ENCODE assay signal across 10 mouse cellular contexts in the genomic region with DNA sequence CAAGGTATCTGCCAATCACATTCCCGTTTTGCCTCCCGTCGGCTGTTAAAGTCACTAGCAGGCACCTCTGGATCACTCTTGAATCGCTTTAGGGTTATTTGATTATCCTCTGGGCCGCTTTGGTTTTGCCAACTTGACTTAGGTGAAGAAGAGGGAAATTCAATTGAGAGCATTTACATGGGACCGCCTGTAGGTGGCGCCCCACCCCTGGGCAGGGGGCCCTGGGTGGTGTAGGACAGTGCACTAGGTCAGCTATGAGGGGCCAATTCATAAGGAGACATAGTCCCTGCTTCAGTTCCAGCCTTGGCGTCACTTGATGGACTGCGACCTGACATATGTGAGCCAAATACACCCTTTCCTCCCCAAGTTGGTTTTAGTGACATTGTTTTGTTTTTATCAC. TPM values are rescaled to one million over a fixed set of nuclear protein-coding genes. Genes with fewer than 3 reads are reported as not detected.
A peak's percentile ranks its signal among the peaks of the same experiment; 100 is the strongest.
DNase-seq lines count a peak whose midpoint lies in the region; ATAC-seq and TF ChIP-seq lines count a peak whose summit lies in the region.
"Had no signal": no experiment of that assay in that cellular context is flagged by ENCODE, and none has a peak within 500 bp of the region (broad histone marks: within the 10 kb centered on the region; RNA-seq: fewer than 3 reads in every experiment).

No protein-coding gene starts in this region.

- peak; percentile 85 for TF ChIP-seq CTCF in liver, postnatal 0 days (IDR thresholded peaks at IDR 0.05; ENCODE audit: low read depth)

- no peaks in the 10 kb centered on the region for H3K4me1 ChIP-seq in hindbrain, embryonic 11.5 days (replicated peaks; ENCODE audit: control insufficient read depth, insufficient read depth, low read length)
- H3K4me1 ChIP-seq in hindbrain, embryonic 12.5 days = no peaks in the 10 kb centered on the region
- no peaks in the 10 kb centered on the region for H3K4me1 ChIP-seq in liver, postnatal 0 days (ENCODE audit: insufficient read depth)
- H3K4me1 ChIP-seq in forebrain, embryonic 11.5 days (replicated peaks; ENCODE audit: control insufficient read depth, insufficient read depth, low read length) = no peaks in the 10 kb centered on the region
- H3K4me1 ChIP-seq: limb, embryonic 12.5 days; stomach, embryonic 15.5 days had no signal

- H3K9me3 ChIP-seq in hindbrain, embryonic 11.5 days (ENCODE audit: control insufficient read depth, low read length) = no peaks in the 10 kb centered on the region
- H3K9me3 ChIP-seq in hindbrain, embryonic 12.5 days (replicated peaks) = no peaks in the 10 kb centered on the region
- H3K9me3 ChIP-seq in liver, postnatal 0 days (ENCODE audit: low read length) = no peaks in the 10 kb centered on the region
- no peaks in the 10 kb centered on the region for H3K9me3 ChIP-seq in forebrain, embryonic 11.5 days (ENCODE audit: control insufficient read depth, low read length)
- H3K9me3 ChIP-seq: limb, embryonic 12.5 days; stomach, embryonic 15.5 days had no signal

- H3K4me2 ChIP-seq in hindbrain, embryonic 11.5 days (replicated peaks; ENCODE audit: low read depth, low read length) = no peak overlapping the region
- H3K4me2 ChIP-seq in hindbrain, embryonic 12.5 days (replicated peaks) = no peak overlapping the region
- H3K4me2 ChIP-seq in liver, postnatal 0 days (ENCODE audit: low read depth, low read length) = no peak overlapping the region
- H3K4me2 ChIP-seq in forebrain, embryonic 11.5 days (ENCODE audit: low read depth, low read length, severe bottlenecking) = no peak overlapping the region
- H3K4me2 ChIP-seq: limb, embryonic 12.5 days; stomach, embryonic 15.5 days had no signal

- WGBS in hindbrain, embryonic 11.5 days = 56% methylated on average over 9 of the region's 9 CpGs
- 56% methylated on average over 9 of the region's 9 CpGs for WGBS in hindbrain, embryonic 12.5 days
- 36% methylated on average over 9 of the region's 9 CpGs for WGBS in liver, postnatal 0 days (ENCODE audit: insufficient replicate concordance)
- WGBS in forebrain, embryonic 11.5 days = 53% methylated on average over 9 of the region's 9 CpGs

- TF ChIP-seq EP300 in liver, postnatal 0 days (IDR thresholded peaks at IDR 0.05; ENCODE audit: low read depth) = no peak

- no peaks in the 10 kb centered on the region for H3K27me3 ChIP-seq in hindbrain, embryonic 11.5 days (ENCODE audit: control insufficient read depth, insufficient read depth, low read length)
- H3K27me3 ChIP-seq in hindbrain, embryonic 12.5 days = no peaks in the 10 kb centered on the region
- H3K27me3 ChIP-seq in liver, postnatal 0 days (ENCODE audit: insufficient read depth, low read length) = no peaks in the 10 kb centered on the region
- no peaks in the 10 kb centered on the region for H3K27me3 ChIP-seq in splenic B cell, adult 2 months (ENCODE audit: control insufficient read depth, insufficient read depth, low read length, poor library complexity, severe bottlenecking)
- no peaks in the 10 kb centered on the region for H3K27me3 ChIP-seq in forebrain, embryonic 11.5 days (ENCODE audit: control insufficient read depth, insufficient read depth, low read length)
- H3K27me3 ChIP-seq: limb, embryonic 12.5 days; stomach, embryonic 15.5 days had no signal

- no peaks in the 10 kb centered on the region for H3K36me3 ChIP-seq in hindbrain, embryonic 11.5 days (ENCODE audit: control insufficient read depth, insufficient read depth, low read length)
- no peaks in the 10 kb centered on the region for H3K36me3 ChIP-seq in hindbrain, embryonic 12.5 days
- H3K36me3 ChIP-seq in liver, postnatal 0 days (replicated peaks; ENCODE audit: insufficient read depth, low read length) = no peaks in the 10 kb centered on the region
- H3K36me3 ChIP-seq in splenic B cell, adult 2 months (ENCODE audit: control insufficient read depth, insufficient read depth, low read length, poor library complexity, severe bottlenecking) = no peaks in the 10 kb centered on the region
- H3K36me3 ChIP-seq in forebrain, embryonic 11.5 days (ENCODE audit: control insufficient read depth, insufficient read depth, low read length) = no peaks in the 10 kb centered on the region
- H3K36me3 ChIP-seq: limb, embryonic 12.5 days; stomach, embryonic 15.5 days had no signal

- H3K27ac ChIP-seq in hindbrain, embryonic 11.5 days (ENCODE audit: low read depth, low read length) = no peak overlapping the region
- H3K27ac ChIP-seq in hindbrain, embryonic 12.5 days = no peak overlapping the region
- H3K27ac ChIP-seq in liver, postnatal 0 days (ENCODE audit: low read depth) = no peak overlapping the region
- no peak overlapping the region for H3K27ac ChIP-seq in forebrain, embryonic 11.5 days (ENCODE audit: low read depth, low read length)
- H3K27ac ChIP-seq: limb, embryonic 12.5 days; stomach, embryonic 15.5 days had no signal

- DNase-seq in hindbrain, embryonic 11.5 days (ENCODE audit: low spot score) = peak; percentile 39
- DNase-seq in CD4-positive, CD25-positive, alpha-beta regulatory T cell, adult 2 months (ENCODE audit: low read depth, low spot score) = peak; percentile 78
- DNase-seq in adrenal gland, postnatal 10 days = peak; percentile 80
- peak; percentile 72 for DNase-seq in liver, postnatal 0 days
- DNase-seq in splenic B cell, adult 2 months (ENCODE audit: low read depth, low spot score) = peak; percentile 76
- DNase-seq in forebrain, embryonic 11.5 days (ENCODE audit: low spot score) = no peak
- DNase-seq in layer of hippocampus, postnatal 36 days = no peak

- no peak overlapping the region for H3K9ac ChIP-seq in hindbrain, embryonic 11.5 days (ENCODE audit: low read depth, low read length)
- no peak overlapping the region for H3K9ac ChIP-seq in hindbrain, embryonic 12.5 days
- H3K9ac ChIP-seq in liver, postnatal 0 days (replicated peaks) = no peak overlapping the region
- H3K9ac ChIP-seq in forebrain, embryonic 11.5 days (ENCODE audit: low read length) = no peak overlapping the region
- H3K9ac ChIP-seq: limb, embryonic 12.5 days; stomach, embryonic 15.5 days had no signal

- ATAC-seq in hindbrain, embryonic 11.5 days (ENCODE audit: low FRiP score) = no peak
- ATAC-seq in hindbrain, embryonic 12.5 days (ENCODE audit: low FRiP score) = no peak
- peak; percentile 56 for ATAC-seq in liver, postnatal 0 days
- no peak for ATAC-seq in forebrain, embryonic 11.5 days (replicated peaks; ENCODE audit: low FRiP score)

- no peak overlapping the region for H3K4me3 ChIP-seq in hindbrain, embryonic 11.5 days (ENCODE audit: low read depth, low read length)
- H3K4me3 ChIP-seq in hindbrain, embryonic 12.5 days = no peak overlapping the region
- H3K4me3 ChIP-seq in liver, postnatal 0 days (ENCODE audit: low read depth, low read length) = no peak overlapping the region
- H3K4me3 ChIP-seq in forebrain, embryonic 11.5 days (ENCODE audit: low read depth, low read length) = no peak overlapping the region
- H3K4me3 ChIP-seq: limb, embryonic 12.5 days; stomach, embryonic 15.5 days had no signal

RNA-seq across cellular contexts. Expression of a gene that starts 10.0 kb away (rescaled TPM):
- 3.2 and 3.4 TPM in 2 replicates for polyA plus RNA-seq in hindbrain, embryonic 11.5 days (2014; fragmentation: Nextera tagmentation; extraction: Ambion mirVana)
- polyA plus RNA-seq in hindbrain, embryonic 12.5 days (2016; fragmentation: Nextera tagmentation; extraction: Ambion mirVana) = 2.7 and 3.5 TPM in 2 replicates
- 10 to 100 TPM; 23.5 to 26.0 TPM for total RNA-seq in adrenal gland, postnatal 10 days (2021)
- 2.5 and 2.8 TPM in 2 replicates for polyA plus RNA-seq in liver, postnatal 0 days (2015; fragmentation: Nextera tagmentation; extraction: Ambion mirVana)
- polyA plus RNA-seq in forebrain, embryonic 11.5 days (2014; fragmentation: Nextera tagmentation; extraction: Ambion mirVana) = 3.9 and 5.1 TPM in 2 replicates
- total RNA-seq in layer of hippocampus, postnatal 36 days (2021) = 1 to 10 TPM; 5.5 to 7.7 TPM

RNA-seq across cellular contexts. Expression of a gene that starts 10.1 kb away (rescaled TPM):
- polyA plus RNA-seq in hindbrain, embryonic 11.5 days (2014; fragmentation: Nextera tagmentation; extraction: Ambion mirVana) = 6.0 and 9.3 TPM in 2 replicates
- 8.0 and 9.1 TPM in 2 replicates for polyA plus RNA-seq in hindbrain, embryonic 12.5 days (2016; fragmentation: Nextera tagmentation; extraction: Ambion mirVana)
- 10 to 100 TPM in 1 of 2 experiments, 1 to 10 TPM in 1; 9.2 to 12.1 TPM for total RNA-seq in adrenal gland, postnatal 10 days (2021)
- 2.9 and 3.0 TPM in 2 replicates for polyA plus RNA-seq in liver, postnatal 0 days (2015; fragmentation: Nextera tagmentation; extraction: Ambion mirVana)
- polyA plus RNA-seq in forebrain, embryonic 11.5 days (2014; fragmentation: Nextera tagmentation; extraction: Ambion mirVana) = 3.4 and 4.3 TPM in 2 replicates
- total RNA-seq in layer of hippocampus, postnatal 36 days (2021) = 10 to 100 TPM; 23.3 to 24.4 TPM

Comparison
In these comparisons a context has a peak if more than half of its experiments do, and no peak if none do; other contexts are left out.
1. DNase-seq: peak in hindbrain, embryonic 11.5 days (single experiment), CD4-positive, CD25-positive, alpha-beta regulatory T cell, adult 2 months (single experiment), adrenal gland, postnatal 10 days (single experiment), liver, postnatal 0 days (single experiment) and splenic B cell, adult 2 months (single experiment); none in forebrain, embryonic 11.5 days (single experiment) and layer of hippocampus, postnatal 36 days (0 of 2).